Mouse (Mus musculus): ENCODE measurements around the gene Dera.

The Dera gene

GRCm38 (mm10) chr6:137757891-137758290 is 3.5 kb downstream of the Dera start:
- no peak for DNase-seq (ENCODE audit: low spot score in 2 of 2)

- DNase-seq (ENCODE audit: low spot score in 2 of 2): no peak
Observed at GRCm38 (mm10) chr6:137759681-137760080, 5.3 kb downstream of the Dera start.

- no peak for DNase-seq (ENCODE audit: low spot score in 2 of 2)
Observed at GRCm38 (mm10) chr6:137760966-137761365, 6.6 kb downstream of the Dera start.

GRCm38 (mm10) chr6:137764572-137765210 is 10.3 kb downstream of the Dera start:
- DNase-seq (ENCODE audit: low spot score in 2 of 2): no peak

GRCm38 (mm10) chr6:137766177-137766576 is 11.8 kb downstream of the Dera start:
- DNase-seq (ENCODE audit: low spot score in 2 of 2): no peak

GRCm38 (mm10) chr6:137771621-137772250 is 17.4 kb downstream of the Dera start:
- DNase-seq (ENCODE audit: low spot score in 2 of 2): no peak

GRCm38 (mm10) chr6:137772918-137773636 is 18.7 kb downstream of the Dera start:
- no peak for DNase-seq (ENCODE audit: low spot score in 2 of 2)

- no peak for DNase-seq (ENCODE audit: low spot score in 2 of 2)
Observed at GRCm38 (mm10) chr6:137773637-137774028, 19.3 kb downstream of the Dera start.

- no peak for DNase-seq (ENCODE audit: low spot score in 2 of 2)
Observed at GRCm38 (mm10) chr6:137774166-137774565, 19.8 kb downstream of the Dera start.

GRCm38 (mm10) chr6:137775159-137775558 is 20.8 kb downstream of the Dera start:
- no peak for DNase-seq (ENCODE audit: low spot score in 2 of 2)

GRCm38 (mm10) chr6:137776981-137777380 is 22.6 kb downstream of the Dera start:
- DNase-seq (ENCODE audit: low spot score in 2 of 2): no peak

GRCm38 (mm10) chr6:137783899-137784637 is 29.7 kb downstream of the Dera start:
- DNase-seq (ENCODE audit: low spot score in 2 of 2): no peak

GRCm38 (mm10) chr6:137788976-137789590 is 34.7 kb downstream of the Dera start:
- DNase-seq (ENCODE audit: low spot score in 2 of 2): no peak

GRCm38 (mm10) chr6:137789658-137790057 is 35.3 kb downstream of the Dera start:
- no peak for DNase-seq (ENCODE audit: low spot score in 2 of 2)

GRCm38 (mm10) chr6:137795494-137795893 is 41.1 kb downstream of the Dera start:
- no peak for DNase-seq (ENCODE audit: low spot score in 2 of 2)

GRCm38 (mm10) chr6:137796596-137797567 is 42.5 kb downstream of the Dera start:
- peak in 1 of 2 experiments; percentile 14 for DNase-seq (ENCODE audit: low spot score in 2 of 2)

GRCm38 (mm10) chr6:137799253-137799652 is 44.9 kb downstream of the Dera start:
- no peak for DNase-seq (ENCODE audit: low spot score in 2 of 2)

- DNase-seq (ENCODE audit: low spot score in 2 of 2): no peak
Observed at GRCm38 (mm10) chr6:137803456-137804005, 49.2 kb downstream of the Dera start.

GRCm38 (mm10) chr6:137804121-137804520 is 49.8 kb downstream of the Dera start:
- no peak for DNase-seq (ENCODE audit: low spot score in 2 of 2)

- no peak for DNase-seq (ENCODE audit: low spot score in 2 of 2)
Observed at GRCm38 (mm10) chr6:137804606-137805005, 50.3 kb downstream of the Dera start.
